Mouse (Mus musculus) intestine, postnatal 0 days (tissue): ENCODE results near the gene Nxnl1. TPM values are rescaled to one million over a fixed set of nuclear protein-coding genes. Genes with fewer than 3 reads are reported as not detected.

ENCODE experiments used
- ATAC-seq: fragments of 200-750 bp; cut with Nextera tagmentation; 2 replicates; pipeline ENCODE4 v1.8.0; 2017; ENCODE audit warnings: mild to moderate bottlenecking, moderate TSS enrichment, moderate library complexity
- H3K27ac ChIP-seq: fragments of 300-500 bp; sonication (generic); 2 replicates; pipeline ENCODE4 v1.5.1; 2014; ENCODE audit warnings: mild to moderate bottlenecking, low read depth, low read length, moderate library complexity
- H3K27me3 ChIP-seq: fragments of 300-500 bp; sonication (generic); replicated peaks from 2 replicates; pipeline ENCODE4 v1.6.1; 2014; ENCODE audit warnings: low read length, mixed read lengths; ENCODE audit not compliant: control insufficient read depth, insufficient read depth
- H3K36me3 ChIP-seq: fragments of 300-500 bp; sonication (generic); 2 replicates; pipeline ENCODE4 v1.6.1; 2014; ENCODE audit warnings: mild to moderate bottlenecking, moderate library complexity; ENCODE audit not compliant: control insufficient read depth, insufficient read depth
- H3K4me1 ChIP-seq: fragments of 300-500 bp; sonication (generic); replicated peaks from 2 replicates; pipeline ENCODE4 v1.6.1; 2014; ENCODE audit warnings: antibody characterized with exemption, low read length, mixed read lengths; ENCODE audit not compliant: control insufficient read depth, insufficient read depth
- H3K4me2 ChIP-seq: fragments of 300-500 bp; sonication (generic); replicated peaks from 2 replicates; pipeline ENCODE4 v1.6.1; 2014; ENCODE audit warnings: low read depth, mild to moderate bottlenecking, moderate library complexity
- H3K4me3 ChIP-seq: fragments of 300-500 bp; sonication (generic); 2 replicates; pipeline ENCODE4 v1.5.1; 2014; ENCODE audit warnings: low read depth, low read length
- H3K9ac ChIP-seq: fragments of 300-500 bp; sonication (generic); 2 replicates; pipeline ENCODE4 v1.6.1; 2014; ENCODE audit warnings: mild to moderate bottlenecking, low read depth, low read length
- H3K9me3 ChIP-seq: fragments of 300-500 bp; sonication (generic); 2 replicates; pipeline ENCODE4 v1.6.1; 2016; ENCODE audit warnings: mixed run types; ENCODE audit not compliant: control insufficient read depth
- CTCF ChIP-seq: sonication (generic); IDR thresholded peaks from 2 replicates; pipeline ENCODE4 v1.5.1; 2016; ENCODE audit warnings: low read depth, mild to moderate bottlenecking, control low read depth, antibody characterized with exemption, moderate library complexity
- WGBS: fragments of 180-500 bp; shearing (Covaris S2); extraction: QIAGEN DNeasy Blood & Tissue Kit; methylation state at CpG from one replicate; pipeline ENCODE4 v1.1.7; 2014; 5-methylcytosine and 5-hydroxymethylcytosine counted together
- polyA plus RNA-seq: library from polyadenylated mRNA; unstranded; fragments of >200 nt; fragmentation: Nextera tagmentation; extraction: Ambion mirVana; gene quantifications from 2 replicates; pipeline ENCODE4 v1.2.1, GENCODE M21; 2015

Gene Nxnl1
- polyA plus RNA-seq, 1 experiment from 2014 or later: not detected

GRCm38 (mm10) chr8:71595862-71596261 is 29.5 kb upstream of the Nxnl1 start:
- Histone ChIP-seq H3K4me2 (peak overlapping the region; percentile 17; the same call in 1 of the 2 replicates), H3K9ac (no peak overlapping the region), H3K4me3 (no peak overlapping the region), H3K4me1 (peaks cover 11% of the 10 kb centered on the region; the same call in 1 of the 2 replicates), H3K9me3 (no peaks in the 10 kb centered on the region), H3K27me3 (no peaks in the 10 kb centered on the region), H3K36me3 (no peaks in the 10 kb centered on the region; the same call in 1 of the 2 replicates), H3K27ac (no peak overlapping the region)
- peak; percentile 12; the same call in 1 of the 2 replicates for ATAC-seq
- 10% methylated on average over 27 of the region's 27 CpGs for WGBS
- peak; percentile 100 for TF ChIP-seq CTCF

- no peak overlapping the region for H3K27ac ChIP-seq
- peaks cover 11% of the 10 kb centered on the region; the same call in 1 of the 2 replicates for H3K4me1 ChIP-seq
- ATAC-seq: no peak
- H3K27me3 ChIP-seq: no peaks in the 10 kb centered on the region
- no peak overlapping the region for H3K4me3 ChIP-seq
- no peak overlapping the region for H3K4me2 ChIP-seq
- no peak for TF ChIP-seq CTCF
- H3K9ac ChIP-seq: no peak overlapping the region
- 95% methylated on average over 4 of the region's 4 CpGs for WGBS
- H3K36me3 ChIP-seq: no peaks in the 10 kb centered on the region; the same call in 1 of the 2 replicates
- no peaks in the 10 kb centered on the region for H3K9me3 ChIP-seq
Observed at GRCm38 (mm10) chr8:71594324-71594722, 27.9 kb upstream of the Nxnl1 start.

GRCm38 (mm10) chr8:71593556-71594323 is 27.3 kb upstream of the Nxnl1 start:
- Histone ChIP-seq H3K9ac (no peak overlapping the region), H3K4me2 (peak overlapping the region; percentile 82; the same call in 1 of the 2 replicates), H3K27me3 (no peaks in the 10 kb centered on the region), H3K4me3 (no peak overlapping the region), H3K27ac (no peak overlapping the region), H3K4me1 (peaks cover 11% of the 10 kb centered on the region; the same call in 1 of the 2 replicates), H3K9me3 (no peaks in the 10 kb centered on the region), H3K36me3 (no peaks in the 10 kb centered on the region; the same call in 1 of the 2 replicates)
- no peak for TF ChIP-seq CTCF
- 90% methylated on average over 8 of the region's 8 CpGs for WGBS
- no peak for ATAC-seq

- peak overlapping the region; percentile 95 for H3K27ac ChIP-seq
- H3K4me2 ChIP-seq: peak overlapping the region; percentile 82
- no peaks in the 10 kb centered on the region for H3K9me3 ChIP-seq
- 4% methylated on average over 60 of the region's 60 CpGs for WGBS
- H3K36me3 ChIP-seq: no peaks in the 10 kb centered on the region; the same call in 1 of the 2 replicates
- peak overlapping the region; percentile 64 for H3K4me3 ChIP-seq
- peak; percentile 56 for ATAC-seq
- TF ChIP-seq CTCF: peak; percentile 24
- no peaks in the 10 kb centered on the region for H3K27me3 ChIP-seq
- H3K4me1 ChIP-seq: peaks cover 11% of the 10 kb centered on the region; the same call in 1 of the 2 replicates
- H3K9ac ChIP-seq: peak overlapping the region; percentile 79
Observed at GRCm38 (mm10) chr8:71592374-71593170, 26.2 kb upstream of the Nxnl1 start.

- peak within 1 kb of the TSS; percentile 64 for H3K4me3 ChIP-seq
- H3K27me3 ChIP-seq: no peaks in the 10 kb centered on the region
- peak within 1 kb of the TSS; percentile 79 for H3K9ac ChIP-seq
- no peak for TF ChIP-seq CTCF
- peaks cover 11% of the 10 kb centered on the region; the same call in 1 of the 2 replicates for H3K4me1 ChIP-seq
- H3K27ac ChIP-seq: peak within 1 kb of the TSS; percentile 95
- under 1% methylated on average over 71 of the region's 71 CpGs for WGBS
- H3K4me2 ChIP-seq: peak within 1 kb of the TSS; percentile 82
- peak; percentile 81 for ATAC-seq
- H3K36me3 ChIP-seq: no peaks in the 10 kb centered on the region; the same call in 1 of the 2 replicates
- no peaks in the 10 kb centered on the region for H3K9me3 ChIP-seq
Observed at GRCm38 (mm10) chr8:71591471-71592373, 25.3 kb upstream of the Nxnl1 start, which contains the start of gene Pgls. Gene Pgls, plus strand, starts transcription at chr8:71592176.
